Mouse (Mus musculus): ENCODE measurements around the gene Dusp1.

DNA sequence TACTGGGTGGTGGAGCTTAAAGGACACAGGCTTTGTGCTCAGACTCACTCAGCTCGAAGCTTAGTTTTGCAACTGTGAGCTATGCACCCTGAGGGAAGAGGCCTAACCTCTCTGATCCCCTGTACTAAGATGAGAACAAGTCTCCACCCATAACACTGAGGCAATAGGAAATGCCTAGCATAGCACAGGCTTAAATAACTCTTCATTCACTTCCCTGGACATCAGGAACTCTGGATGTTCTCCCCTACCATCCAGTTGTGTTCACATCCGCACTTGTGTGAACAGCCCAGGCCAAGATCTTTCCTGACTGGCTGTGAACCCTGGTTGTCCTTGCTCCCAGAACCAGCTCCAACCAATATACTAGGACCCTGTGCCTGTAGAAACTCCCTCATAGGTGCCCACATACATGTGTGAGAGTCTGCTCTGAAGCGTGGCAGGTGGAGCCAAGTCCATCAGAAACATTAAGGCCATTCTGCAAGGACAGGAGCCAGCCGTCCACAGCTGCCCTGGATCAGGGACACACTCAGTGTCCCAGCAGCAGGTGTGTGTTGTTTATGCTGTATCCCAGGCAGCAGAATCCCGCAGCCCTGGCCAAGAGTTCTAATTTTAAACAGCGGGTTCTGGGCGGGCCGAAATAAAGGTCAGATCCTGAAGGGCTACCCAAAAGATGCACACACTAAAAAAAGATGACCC, 73.1 kb downstream of the Dusp1 start:
- no peak for TF ChIP-seq CTCF (IDR thresholded peaks at IDR 0.05; ENCODE audit: low read depth, low read length)
- TF ChIP-seq POLR2A (IDR thresholded peaks at IDR 0.05; ENCODE audit: borderline replicate concordance, low read depth, low read length): no peak

All from bone marrow macrophage, adult 2 months (primary cell).